Mouse (Mus musculus): ENCODE measurements around the gene Tvp23b.

- TF ChIP-seq CTCF (IDR thresholded peaks at IDR 0.05; ENCODE audit: extremely low read depth, insufficient read length, insufficient replicate concordance, low read depth, low read length) (no peak), POLR2A (IDR thresholded peaks at IDR 0.05; ENCODE audit: low read depth, low read length) (no peak)
These were observed 12.6 kb upstream of the Tvp23b start for GRCm38 (mm10) chr11:62866685-62867084.
